In the genomic region with DNA sequence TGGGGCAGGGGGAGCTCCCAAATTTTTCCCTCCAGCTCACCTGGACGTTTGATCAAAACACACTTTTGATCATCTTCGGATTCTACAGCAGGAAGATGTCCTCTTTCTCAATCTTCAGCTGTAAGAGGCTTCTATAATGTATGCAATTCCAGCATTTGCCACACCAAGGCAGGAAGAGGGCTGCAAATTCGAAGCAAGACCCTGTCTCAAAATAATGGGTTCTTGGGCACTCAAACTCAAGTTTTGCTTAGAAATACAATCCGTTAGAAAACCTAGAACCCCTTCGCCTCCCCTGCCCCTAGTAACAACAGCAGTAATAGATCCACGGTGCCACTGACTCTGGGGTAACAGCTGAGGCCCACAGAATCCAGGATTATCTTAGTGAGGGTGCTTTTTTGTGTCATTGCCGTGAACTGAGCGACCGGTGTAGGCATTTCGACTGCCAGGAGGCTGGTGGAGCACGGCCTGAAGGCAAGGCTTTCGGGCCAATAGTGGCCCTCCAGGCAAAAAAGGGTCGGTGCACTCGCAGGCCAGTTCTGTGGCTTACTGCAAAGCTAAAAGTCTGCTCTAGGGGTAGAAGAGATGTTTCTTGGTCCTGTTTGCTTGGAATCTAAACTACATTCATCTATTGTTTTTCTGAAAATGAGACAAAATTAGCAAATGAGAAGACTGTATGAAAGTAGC, we compare ENCODE assay signal across 9 mouse cellular contexts. TPM values are rescaled to one million over a fixed set of nuclear protein-coding genes. Genes with fewer than 3 reads are reported as not detected.
DNase-seq lines count a peak whose midpoint lies in the region; ATAC-seq and TF ChIP-seq lines count a peak whose summit lies in the region.
"Had no signal": no experiment of that assay in that cellular context is flagged by ENCODE, and none has a peak within 500 bp of the region (broad histone marks: within the 10 kb centered on the region; RNA-seq: fewer than 3 reads in every experiment).

No protein-coding gene starts in this region.

- no peak for ATAC-seq in heart, embryonic 12.5 days (ENCODE audit: insufficient number of reproducible peaks, low FRiP score)
- ATAC-seq in hindbrain, postnatal 0 days: no peak
- no peak for ATAC-seq in midbrain, embryonic 16.5 days
- ATAC-seq: Patski had no signal

- no peaks in the 10 kb centered on the region for H3K9me3 ChIP-seq in heart, embryonic 12.5 days (replicated peaks)
- H3K9me3 ChIP-seq in hindbrain, postnatal 0 days (ENCODE audit: low read length): no peaks in the 10 kb centered on the region
- no peaks in the 10 kb centered on the region for H3K9me3 ChIP-seq in midbrain, embryonic 16.5 days (replicated peaks; ENCODE audit: control insufficient read depth, low read length, poor library complexity, severe bottlenecking)

- 5% methylated on average over 14 of the region's 14 CpGs for WGBS in heart, embryonic 12.5 days
- 11% methylated on average over 14 of the region's 14 CpGs for WGBS in hindbrain, postnatal 0 days
- WGBS in midbrain, embryonic 16.5 days: 5% methylated on average over 14 of the region's 14 CpGs

- H3K4me1 ChIP-seq in heart, embryonic 12.5 days (replicated peaks): peaks cover 37% of the 10 kb centered on the region
- peaks cover 2% of the 10 kb centered on the region; the same call in 1 of the 2 replicates for H3K4me1 ChIP-seq in hindbrain, postnatal 0 days (ENCODE audit: insufficient read depth, low read length)
- peaks cover 2% of the 10 kb centered on the region; the same call in 1 of the 2 replicates for H3K4me1 ChIP-seq in midbrain, embryonic 16.5 days (ENCODE audit: control insufficient read depth, insufficient read depth, low read length)

- H3K4me2 ChIP-seq in heart, embryonic 12.5 days: peak overlapping the region; percentile 79
- peak overlapping the region; percentile 45 for H3K4me2 ChIP-seq in hindbrain, postnatal 0 days (ENCODE audit: low read depth, low read length)
- peak overlapping the region; percentile 33 for H3K4me2 ChIP-seq in midbrain, embryonic 16.5 days (ENCODE audit: low read length)

- H3K9ac ChIP-seq in heart, embryonic 12.5 days: peak overlapping the region; percentile 71
- no peak overlapping the region for H3K9ac ChIP-seq in hindbrain, postnatal 0 days (replicated peaks; ENCODE audit: low read length)
- no peak overlapping the region for H3K9ac ChIP-seq in midbrain, embryonic 16.5 days (ENCODE audit: low read depth, low read length)

- H3K4me3 ChIP-seq in heart, embryonic 12.5 days: peak overlapping the region; percentile 50
- H3K4me3 ChIP-seq in hindbrain, postnatal 0 days (ENCODE audit: low read length): 0 out of 2 replicates have a peak overlapping the region, but pooled peaks have one; percentile 3
- H3K4me3 ChIP-seq in midbrain, embryonic 16.5 days (ENCODE audit: low read depth, low read length): no peak overlapping the region

- no peak for TF ChIP-seq CTCF in hindbrain, postnatal 0 days (IDR thresholded peaks at IDR 0.05; ENCODE audit: low read depth)

- H3K27ac ChIP-seq in heart, embryonic 12.5 days (ENCODE audit: poor library complexity, severe bottlenecking): peak overlapping the region; percentile 51; the same call in 1 of the 2 replicates
- no peak overlapping the region for H3K27ac ChIP-seq in hindbrain, postnatal 0 days
- H3K27ac ChIP-seq in midbrain, embryonic 16.5 days (ENCODE audit: low read length): no peak overlapping the region

- H3K36me3 ChIP-seq in heart, embryonic 12.5 days: no peaks in the 10 kb centered on the region
- no peaks in the 10 kb centered on the region for H3K36me3 ChIP-seq in hindbrain, postnatal 0 days (ENCODE audit: insufficient read depth, low read length)
- no peaks in the 10 kb centered on the region for H3K36me3 ChIP-seq in midbrain, embryonic 16.5 days (ENCODE audit: control insufficient read depth, insufficient read depth, low read length)

- DNase-seq in heart, adult 8-10 months (ENCODE audit: low spot score): no peak
- peak; percentile 76 for DNase-seq in R1 (ENCODE audit: low read depth, low spot score)
- no peak for DNase-seq in hindbrain, postnatal 0 days (ENCODE audit: low spot score)
- no peak for DNase-seq in right cerebral cortex, postnatal 10 days (ENCODE audit: low spot score in 2 of 2)
- no peak for DNase-seq in layer of hippocampus, adult 9-11 months
- DNase-seq in lung, adult 18-20 months: no peak

- H3K27me3 ChIP-seq in heart, embryonic 12.5 days (replicated peaks): no peaks in the 10 kb centered on the region
- H3K27me3 ChIP-seq in hindbrain, postnatal 0 days (ENCODE audit: insufficient read depth, low read length): no peaks in the 10 kb centered on the region
- H3K27me3 ChIP-seq in midbrain, embryonic 16.5 days (ENCODE audit: control insufficient read depth, insufficient read depth, low read depth, low read length): no peaks in the 10 kb centered on the region
- H3K27me3 ChIP-seq: Patski had no signal

RNA-seq across cellular contexts. Expression of a gene that starts 17.1 kb away (rescaled TPM):
- polyA plus RNA-seq in heart, embryonic 12.5 days (2016; fragmentation: Nextera tagmentation; extraction: Ambion mirVana): 0.45 and 0.58 TPM in 2 replicates
- not detected for total RNA-seq in heart, adult 8-10 months (2022)
- total RNA-seq in hindbrain, postnatal 0 days (2014; rRNA removed): not detected in 2 replicates
- 0.11 TPM in 1 of 2 replicates, not detected in the other for polyA plus RNA-seq in hindbrain, postnatal 0 days (2015; fragmentation: Nextera tagmentation; extraction: Ambion mirVana)
- 0.15 TPM in 1 of 2 replicates, not detected in the other for polyA plus RNA-seq in midbrain, embryonic 16.5 days (2015; fragmentation: Nextera tagmentation; extraction: Ambion mirVana)

RNA-seq across cellular contexts. Expression of a gene that starts 25.0 kb away (rescaled TPM):
- polyA plus RNA-seq in heart, embryonic 12.5 days (2016; fragmentation: Nextera tagmentation; extraction: Ambion mirVana): 4.4 and 5.2 TPM in 2 replicates
- 100 to 1,000 TPM; 231 to 254 (median 246) TPM for total RNA-seq in heart, adult 8-10 months (2022)
- total RNA-seq in hindbrain, postnatal 0 days (2014; rRNA removed): 2,417 and 3,828 TPM in 2 replicates
- polyA plus RNA-seq in hindbrain, postnatal 0 days (2015; fragmentation: Nextera tagmentation; extraction: Ambion mirVana): 4.2 and 5.5 TPM in 2 replicates
- polyA plus RNA-seq in midbrain, embryonic 16.5 days (2015; fragmentation: Nextera tagmentation; extraction: Ambion mirVana): 1.5 and 3.0 TPM in 2 replicates

RNA-seq across cellular contexts. Expression of a gene that starts 27.9 kb away (rescaled TPM):
- 2.7 and 7.0 TPM in 2 replicates for polyA plus RNA-seq in heart, embryonic 12.5 days (2016; fragmentation: Nextera tagmentation; extraction: Ambion mirVana)
- 10 to 100 TPM in 1 of 4 experiments, 1 to 10 TPM in 3; 2.4 to 17.9 (median 5.5) TPM for total RNA-seq in heart, adult 8-10 months (2022)
- total RNA-seq in hindbrain, postnatal 0 days (2014; rRNA removed): 415 and 567 TPM in 2 replicates
- 3.3 and 7.9 TPM in 2 replicates for polyA plus RNA-seq in hindbrain, postnatal 0 days (2015; fragmentation: Nextera tagmentation; extraction: Ambion mirVana)
- not detected in 2 replicates for polyA plus RNA-seq in midbrain, embryonic 16.5 days (2015; fragmentation: Nextera tagmentation; extraction: Ambion mirVana)

RNA-seq across cellular contexts. Expression of a gene that starts 29.4 kb away (rescaled TPM):
- polyA plus RNA-seq in heart, embryonic 12.5 days (2016; fragmentation: Nextera tagmentation; extraction: Ambion mirVana): 3.9 and 4.0 TPM in 2 replicates
- 1 to 10 TPM; 3.4 to 5.0 (median 3.8) TPM for total RNA-seq in heart, adult 8-10 months (2022)
- total RNA-seq in hindbrain, postnatal 0 days (2014; rRNA removed): 544 and 673 TPM in 2 replicates
- 1.4 and 2.2 TPM in 2 replicates for polyA plus RNA-seq in hindbrain, postnatal 0 days (2015; fragmentation: Nextera tagmentation; extraction: Ambion mirVana)
- polyA plus RNA-seq in midbrain, embryonic 16.5 days (2015; fragmentation: Nextera tagmentation; extraction: Ambion mirVana): not detected in 2 replicates

RNA-seq across cellular contexts. Expression of a gene that starts 37.4 kb away (rescaled TPM):
- 0.26 and 0.28 TPM in 2 replicates for polyA plus RNA-seq in heart, embryonic 12.5 days (2016; fragmentation: Nextera tagmentation; extraction: Ambion mirVana)
- 1 to 10 TPM in 2 of 4 experiments, under 1 TPM in 2; 0.91 to 1.3 (median 1.1) TPM for total RNA-seq in heart, adult 8-10 months (2022)
- total RNA-seq in hindbrain, postnatal 0 days (2014; rRNA removed): 65.9 and 103 TPM in 2 replicates
- polyA plus RNA-seq in hindbrain, postnatal 0 days (2015; fragmentation: Nextera tagmentation; extraction: Ambion mirVana): 0.13 and 0.35 TPM in 2 replicates
- polyA plus RNA-seq in midbrain, embryonic 16.5 days (2015; fragmentation: Nextera tagmentation; extraction: Ambion mirVana): 0.27 TPM in 1 of 2 replicates, not detected in the other
